Mouse (Mus musculus) forebrain, embryonic 12.5 days (tissue): ENCODE data around the gene Card14. TPM values are rescaled to one million over a fixed set of nuclear protein-coding genes. Genes with fewer than 3 reads are reported as not detected.
A peak's percentile ranks its signal among the peaks of the same experiment; 100 is the strongest.
"Not testable (repeated sequence)": the region's sequence is repeated elsewhere in the genome, so short reads cannot be mapped to it uniquely, and the experiment has no call there.

Experiments
- ATAC-seq: fragments of 200-750 bp; cut with Nextera tagmentation; 2 replicates; pipeline ENCODE4 v1.8.0; 2017; ENCODE audit warnings: moderate TSS enrichment; ENCODE audit not compliant: low FRiP score
- H3K27ac ChIP-seq: fragments of 300-500 bp; sonication (generic); 2 replicates; pipeline ENCODE4 v1.5.1; 2016; ENCODE audit warnings: mild to moderate bottlenecking
- H3K27me3 ChIP-seq: fragments of 300-500 bp; sonication (generic); 2 replicates; pipeline ENCODE4 v1.6.1; 2016; ENCODE audit warnings: mild to moderate bottlenecking
- H3K36me3 ChIP-seq: fragments of 300-500 bp; sonication (generic); replicated peaks from 2 replicates; pipeline ENCODE4 v1.6.1; 2016; ENCODE audit warnings: mild to moderate bottlenecking
- H3K4me1 ChIP-seq: fragments of 300-500 bp; sonication (generic); 2 replicates; pipeline ENCODE4 v1.6.1; 2016
- H3K4me2 ChIP-seq: fragments of 300-500 bp; sonication (generic); 2 replicates; pipeline ENCODE4 v1.6.1; 2016; ENCODE audit warnings: mild to moderate bottlenecking, moderate library complexity
- H3K4me3 ChIP-seq: fragments of 300-500 bp; sonication (generic); replicated peaks from 2 replicates; pipeline ENCODE4 v1.5.1; 2016; ENCODE audit warnings: mild to moderate bottlenecking
- H3K9ac ChIP-seq: fragments of 300-500 bp; sonication (generic); 2 replicates; pipeline ENCODE4 v1.6.1; 2016; ENCODE audit warnings: mild to moderate bottlenecking
- H3K9me3 ChIP-seq: fragments of 300-500 bp; sonication (generic); 2 replicates; pipeline ENCODE4 v1.6.1; 2016
- WGBS: fragments of 180-500 bp; shearing (Covaris S2); methylation state at CpG from one replicate; pipeline ENCODE4 v1.1.7; 2016; 5-methylcytosine and 5-hydroxymethylcytosine counted together
- polyA plus RNA-seq: library from polyadenylated mRNA; unstranded; fragments of >200 nt; fragmentation: Nextera tagmentation; extraction: Ambion mirVana; gene quantifications from 2 replicates; pipeline ENCODE4 v1.2.1, GENCODE M21; 2016

Card14 gene
- 0.06 and 0.13 TPM in 2 replicates for polyA plus RNA-seq

DNA sequence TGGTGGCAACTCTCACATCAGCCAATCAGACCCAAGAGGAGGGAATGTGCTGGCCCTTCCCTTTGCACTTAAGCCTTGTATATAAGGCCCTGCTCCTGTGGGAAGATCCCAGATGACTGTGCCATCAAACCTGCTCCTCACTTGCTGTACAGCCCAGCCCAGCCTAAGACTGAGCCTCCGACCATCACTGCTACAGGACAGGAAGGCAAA, at the start of gene Card14:
TSS of gene Card14 (plus strand) at position 111 of the 210 bp plus-strand sequence.
- Histone ChIP-seq H3K9ac (no peak within 1 kb of the TSS), H3K36me3 (no peaks in the 10 kb centered on the region), H3K27ac (no peak within 1 kb of the TSS), H3K4me2 (no peak within 1 kb of the TSS), H3K9me3 (no peaks in the 10 kb centered on the region), H3K27me3 (peaks cover 36% of the 10 kb centered on the region), H3K4me1 (peaks cover 4% of the 10 kb centered on the region), H3K4me3 (no peak within 1 kb of the TSS)
- WGBS: 59% methylated on average over 1 of the region's 1 CpGs
- ATAC-seq: no peak

DNA sequence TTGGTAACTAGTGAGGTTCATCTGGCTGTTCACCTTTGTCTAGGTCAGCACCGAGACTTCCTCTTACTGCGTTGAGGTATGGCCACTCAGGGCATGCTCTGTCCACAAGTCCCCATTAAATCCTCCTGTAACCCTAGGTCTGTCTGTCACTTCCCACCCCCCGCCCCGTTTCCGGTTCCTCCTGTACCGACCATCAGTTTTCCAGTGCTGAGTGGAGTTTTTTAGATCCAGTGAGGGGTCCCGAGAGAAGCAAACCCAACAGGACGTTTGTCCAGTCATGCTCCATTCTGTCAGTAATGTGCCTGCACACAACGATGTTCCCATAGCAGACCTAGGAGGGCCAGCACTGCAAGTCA, 49.4 kb upstream of the Card14 start:
- no peak for ATAC-seq
- Histone ChIP-seq H3K4me3 (peak overlapping the region; percentile 29), H3K27me3 (no peaks in the 10 kb centered on the region), H3K9me3 (no peaks in the 10 kb centered on the region), H3K4me1 (peaks cover 15% of the 10 kb centered on the region; the same call in 1 of the 2 replicates), H3K9ac (no peak overlapping the region; the same call in 1 of the 2 replicates), H3K27ac (0 out of 2 replicates have a peak overlapping the region, but pooled peaks have one; percentile 13), H3K4me2 (peak overlapping the region; percentile 49), H3K36me3 (peaks cover 32% of the 10 kb centered on the region)
- WGBS: 72% methylated on average over 9 of the region's 9 CpGs

DNA sequence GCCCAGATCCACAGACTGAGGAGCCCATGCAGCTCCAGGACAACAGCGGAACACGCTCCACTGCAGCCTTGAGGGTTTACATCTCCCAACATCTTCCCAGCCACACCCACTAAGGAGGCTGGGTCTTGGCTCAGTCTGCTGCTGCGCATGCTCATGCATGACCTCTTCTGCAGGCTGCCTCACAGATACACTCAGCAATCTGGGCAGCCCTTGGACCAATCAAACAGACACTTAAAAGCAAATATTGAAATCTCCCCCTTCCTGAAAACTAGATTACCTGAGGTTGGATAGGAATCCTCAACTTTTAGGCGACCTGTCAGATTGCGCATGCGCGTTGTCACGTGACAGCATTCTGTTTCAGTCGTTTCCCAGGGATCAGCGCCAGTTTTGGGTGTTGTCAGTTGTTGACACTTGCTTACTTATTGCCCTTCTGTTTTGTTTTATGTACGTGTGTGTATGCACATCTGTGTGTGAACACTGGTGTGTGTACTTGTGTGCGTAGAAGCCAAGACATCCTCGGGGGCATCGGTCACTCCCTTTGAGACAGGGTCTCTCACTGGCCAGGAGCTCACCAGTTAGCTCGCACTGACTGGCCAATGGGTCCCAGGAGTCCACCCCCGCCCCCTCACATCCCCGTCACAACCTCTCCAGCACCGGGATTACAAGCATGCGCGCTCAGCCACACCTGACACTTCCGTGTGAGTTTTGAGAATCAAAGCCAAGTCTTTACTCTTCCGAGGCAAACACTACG, 48.8 kb upstream of the Card14 start:
- Histone ChIP-seq H3K9ac (no peak overlapping the region; the same call in 1 of the 2 replicates), H3K4me2 (peak overlapping the region; percentile 49), H3K9me3 (no peaks in the 10 kb centered on the region), H3K27ac (0 out of 2 replicates have a peak overlapping the region, but pooled peaks have one; percentile 13), H3K27me3 (no peaks in the 10 kb centered on the region), H3K36me3 (peaks cover 32% of the 10 kb centered on the region), H3K4me1 (peaks cover 11% of the 10 kb centered on the region; the same call in 1 of the 2 replicates), H3K4me3 (peak overlapping the region; percentile 29)
- WGBS: 73% methylated on average over 23 of the region's 23 CpGs
- ATAC-seq: peak; percentile 49; the same call in 1 of the 2 replicates

DNA sequence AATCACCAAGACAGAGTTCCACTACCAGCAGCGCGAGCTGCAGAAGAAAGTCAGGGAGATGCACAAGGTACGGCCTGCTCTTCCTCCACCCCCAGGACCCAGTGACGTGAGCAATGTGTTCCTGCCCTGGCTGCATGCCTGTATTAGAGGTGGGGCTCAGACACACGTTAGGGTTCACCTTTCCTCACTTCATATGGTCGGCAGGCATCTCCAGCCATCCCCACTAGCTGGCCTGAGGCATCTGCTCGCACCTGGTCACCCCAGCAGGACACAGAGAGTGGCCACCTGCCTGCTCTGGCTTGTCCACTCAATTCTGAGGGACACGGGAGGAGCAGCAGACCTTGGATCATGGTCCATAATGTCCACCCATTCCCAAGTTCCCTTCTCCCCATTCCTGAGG, 47.6 kb upstream of the Card14 start:
- no peak overlapping the region for H3K27ac ChIP-seq
- no peak overlapping the region for H3K4me2 ChIP-seq
- no peaks in the 10 kb centered on the region for H3K27me3 ChIP-seq
- no peak overlapping the region for H3K9ac ChIP-seq
- no peak overlapping the region for H3K4me3 ChIP-seq
- peaks cover 37% of the 10 kb centered on the region for H3K36me3 ChIP-seq
- ATAC-seq: no peak
- 92% methylated on average over 8 of the region's 8 CpGs for WGBS
- H3K9me3 ChIP-seq: no peaks in the 10 kb centered on the region
- H3K4me1 ChIP-seq: peaks cover 11% of the 10 kb centered on the region; the same call in 1 of the 2 replicates

DNA sequence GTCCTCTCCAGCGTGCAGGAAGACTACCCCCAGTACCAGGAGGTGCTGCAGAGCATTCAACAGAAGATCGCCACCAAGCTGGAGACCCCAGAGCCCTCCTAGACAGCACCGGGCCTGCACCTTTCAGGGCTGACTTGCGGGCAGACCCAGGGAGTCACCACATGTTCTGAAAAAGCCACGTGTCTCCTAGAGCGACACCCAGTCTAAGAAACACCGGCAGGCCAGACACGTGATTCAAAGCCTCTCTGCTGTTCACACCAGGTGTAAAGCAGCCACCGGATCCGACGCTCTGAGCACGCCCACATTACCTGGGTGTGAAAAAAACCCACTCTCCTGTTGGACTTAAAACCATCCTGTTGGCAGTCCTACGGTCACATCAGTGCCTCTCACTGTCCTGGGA, 43.2 kb upstream of the Card14 start:
- no peaks in the 10 kb centered on the region for H3K27me3 ChIP-seq
- H3K4me1 ChIP-seq: peaks cover 16% of the 10 kb centered on the region
- 93% methylated on average over 13 of the region's 13 CpGs for WGBS
- peaks cover 37% of the 10 kb centered on the region for H3K36me3 ChIP-seq
- H3K27ac ChIP-seq: no peak overlapping the region; the same call in 1 of the 2 replicates
- H3K4me3 ChIP-seq: no peak overlapping the region
- H3K9me3 ChIP-seq: no peaks in the 10 kb centered on the region
- no peak overlapping the region for H3K9ac ChIP-seq
- no peak overlapping the region for H3K4me2 ChIP-seq
- ATAC-seq: no peak

DNA sequence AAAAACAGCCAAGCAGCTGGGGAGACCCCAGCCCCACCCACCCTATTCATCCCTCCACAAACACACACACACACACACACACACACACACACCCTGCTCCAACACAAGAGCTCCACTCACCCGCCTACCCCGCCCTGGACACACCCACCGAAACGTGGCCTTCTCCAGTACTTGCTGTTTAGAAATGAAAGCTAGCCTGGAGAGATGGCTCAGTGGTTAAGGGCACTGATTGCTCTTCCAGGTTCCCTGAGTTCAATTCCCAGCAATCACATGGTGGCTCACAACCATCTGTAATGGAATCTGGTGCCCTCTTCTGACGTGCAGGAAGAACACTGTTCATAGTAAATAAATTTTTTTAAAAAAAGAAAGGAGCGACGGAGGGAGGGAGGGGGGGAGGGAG, 41.8 kb upstream of the Card14 start:
- Histone ChIP-seq H3K4me2 (no peak overlapping the region), H3K27ac (no peak overlapping the region), H3K4me1 (peaks cover 16% of the 10 kb centered on the region), H3K36me3 (peaks cover 24% of the 10 kb centered on the region), H3K9ac (no peak overlapping the region), H3K27me3 (no peaks in the 10 kb centered on the region), H3K9me3 (no peaks in the 10 kb centered on the region), H3K4me3 (no peak overlapping the region)
- ATAC-seq: no peak
- WGBS: 66% methylated on average over 7 of the region's 7 CpGs

DNA sequence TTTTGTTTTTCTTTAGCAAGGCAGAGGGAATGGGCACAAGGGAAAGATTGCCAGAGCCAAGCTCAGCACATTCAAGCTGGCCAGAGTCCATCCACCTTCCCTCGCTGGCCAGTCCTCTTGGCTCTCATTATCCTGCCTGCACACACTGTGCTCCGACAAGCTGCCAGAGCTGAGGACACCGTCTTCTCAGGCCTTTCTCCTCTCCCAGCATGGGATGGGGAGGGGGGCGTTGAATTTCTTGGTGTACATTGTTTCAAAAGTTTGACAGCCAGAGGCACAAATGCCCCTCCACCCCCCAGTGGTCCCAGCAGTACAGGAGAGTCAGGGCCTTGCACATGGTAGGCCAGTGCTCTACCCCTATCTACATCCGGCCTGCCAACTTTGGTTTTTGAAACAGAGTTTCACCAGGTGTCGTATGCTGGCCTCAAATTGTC, 40.3 kb upstream of the Card14 start:
- whole genome bisulfite sequencing: 38% methylated on average over 6 of the region's 6 CpGs
- no peaks in the 10 kb centered on the region for H3K27me3 ChIP-seq
- 0 out of 2 replicates have a peak overlapping the region, but pooled peaks have one; percentile 4 for H3K4me3 ChIP-seq
- H3K4me2 ChIP-seq: peak overlapping the region; percentile 91
- peaks cover 16% of the 10 kb centered on the region for H3K4me1 ChIP-seq
- H3K9ac ChIP-seq: peak overlapping the region; percentile 70; the same call in 1 of the 2 replicates
- no peak overlapping the region for H3K27ac ChIP-seq
- H3K9me3 ChIP-seq: no peaks in the 10 kb centered on the region
- H3K36me3 ChIP-seq: peaks cover 12% of the 10 kb centered on the region; the same call in 1 of the 2 replicates
- no peak for ATAC-seq

DNA sequence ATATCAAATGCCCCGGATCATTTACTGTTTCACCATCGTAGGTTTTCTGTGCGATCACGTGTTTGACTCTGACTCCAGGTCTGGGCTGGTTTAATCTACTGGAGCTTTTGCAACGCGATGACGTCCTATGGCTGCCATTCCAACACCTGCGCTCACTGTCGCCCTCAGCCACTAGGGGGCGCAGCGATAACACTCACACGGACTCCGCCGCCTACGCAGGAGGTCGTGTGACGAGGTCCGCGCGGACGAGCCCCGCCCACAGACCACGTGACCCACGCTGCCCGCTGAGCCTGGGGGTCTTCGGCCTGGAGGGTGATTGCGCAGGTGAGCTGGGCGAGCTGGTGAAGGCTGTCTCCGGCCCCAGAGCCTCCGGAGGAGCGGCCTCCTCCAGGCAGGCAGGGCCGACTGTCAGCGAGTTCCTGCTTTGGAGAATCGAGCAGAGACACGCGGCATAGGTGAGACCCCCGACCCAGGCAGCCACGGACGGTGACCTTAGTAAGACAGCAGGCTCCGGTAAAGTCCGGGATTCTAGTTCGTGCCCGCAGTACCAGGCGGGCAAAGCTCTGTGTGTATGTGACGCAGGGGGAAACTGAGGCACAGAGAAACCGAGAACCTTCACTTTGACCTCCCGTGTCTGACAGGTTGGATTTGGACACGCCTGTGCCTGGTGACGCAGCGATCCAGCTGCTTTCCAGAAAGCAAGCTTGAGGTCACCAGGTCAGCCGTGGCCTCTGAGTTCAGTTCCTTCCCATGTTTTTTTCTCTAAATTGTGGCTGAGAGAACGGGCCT, 39.6 kb upstream of the Card14 start, which contains the start of gene Gaa:
TSS of gene Gaa (plus strand) at position 120 of the 789 bp plus-strand sequence.
- Histone ChIP-seq H3K9ac (peak within 1 kb of the TSS; percentile 70), H3K4me1 (peaks cover 16% of the 10 kb centered on the region), H3K27ac (no peak within 1 kb of the TSS), H3K4me2 (peak within 1 kb of the TSS; percentile 91), H3K27me3 (no peaks in the 10 kb centered on the region), H3K4me3 (peak within 1 kb of the TSS; percentile 62), H3K9me3 (no peaks in the 10 kb centered on the region), H3K36me3 (peaks cover 14% of the 10 kb centered on the region)
- peak; percentile 88 for ATAC-seq
- 5% methylated on average over 52 of the region's 52 CpGs for WGBS

DNA sequence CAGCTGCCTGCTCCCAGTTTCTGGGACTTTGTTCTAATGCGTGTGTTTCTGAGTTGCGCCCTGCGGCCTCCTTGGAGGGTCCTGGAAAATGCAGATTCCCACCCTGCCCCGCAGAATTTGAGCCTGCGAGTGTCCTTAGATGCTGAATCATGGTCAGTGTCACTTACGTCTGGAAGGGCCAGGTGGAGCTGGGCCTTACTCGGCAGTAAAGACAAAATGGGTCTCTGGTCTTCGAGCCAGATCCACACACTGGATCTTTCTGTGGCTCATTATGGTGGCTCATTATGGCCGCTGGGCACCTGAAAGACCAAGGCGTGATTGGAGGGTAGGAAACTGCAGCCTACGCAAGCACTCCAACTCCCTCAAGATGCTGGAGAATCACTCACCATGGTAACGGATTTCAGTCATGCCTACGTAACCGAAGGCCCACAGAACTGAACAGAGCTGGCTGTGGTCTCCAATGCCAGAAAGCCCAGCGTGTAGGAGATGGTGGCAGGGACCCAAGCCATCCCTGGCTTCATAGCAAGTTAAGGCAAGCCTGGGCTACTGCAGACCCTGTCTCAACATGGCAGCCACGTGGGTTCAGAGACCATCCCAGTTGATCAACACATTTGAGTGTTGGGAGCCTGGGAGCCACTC, 38.9 kb upstream of the Card14 start:
- WGBS: 78% methylated on average over 16 of the region's 16 CpGs
- Histone ChIP-seq H3K4me2 (peak overlapping the region; percentile 91), H3K4me1 (peaks cover 16% of the 10 kb centered on the region), H3K27me3 (no peaks in the 10 kb centered on the region), H3K36me3 (peaks cover 17% of the 10 kb centered on the region), H3K4me3 (peak overlapping the region; percentile 62), H3K27ac (no peak overlapping the region), H3K9me3 (no peaks in the 10 kb centered on the region), H3K9ac (peak overlapping the region; percentile 70; the same call in 1 of the 2 replicates)
- ATAC-seq: no peak

DNA sequence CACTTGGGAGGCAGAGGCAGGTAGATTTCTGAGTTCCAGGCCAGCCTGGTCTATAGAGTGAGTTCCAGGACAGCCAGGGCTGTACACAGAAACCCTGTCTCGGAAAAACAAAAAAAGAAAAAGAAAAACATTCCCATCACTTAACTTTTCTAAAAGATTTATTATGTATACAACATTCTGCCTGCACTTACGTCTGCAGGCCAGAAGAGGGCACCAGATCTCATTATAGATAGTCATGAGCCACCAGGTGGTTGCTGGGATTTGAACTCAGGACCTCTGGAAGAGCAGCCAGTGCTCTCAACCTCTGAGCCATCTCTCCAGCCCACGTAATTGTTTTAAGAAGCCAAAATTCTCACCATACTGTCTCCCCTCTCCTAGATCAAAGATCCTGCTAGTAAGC, 35.1 kb upstream of the Card14 start:
- not testable (repeated sequence) for ATAC-seq, H3K9ac ChIP-seq, H3K9me3 ChIP-seq, H3K4me2 ChIP-seq, H3K27me3 ChIP-seq, H3K4me3 ChIP-seq, H3K27ac ChIP-seq
- Histone ChIP-seq H3K36me3 (peaks cover 32% of the 10 kb centered on the region), H3K4me1 (peaks cover 14% of the 10 kb centered on the region)
- WGBS: 69% methylated on average over 3 of the region's 3 CpGs

DNA sequence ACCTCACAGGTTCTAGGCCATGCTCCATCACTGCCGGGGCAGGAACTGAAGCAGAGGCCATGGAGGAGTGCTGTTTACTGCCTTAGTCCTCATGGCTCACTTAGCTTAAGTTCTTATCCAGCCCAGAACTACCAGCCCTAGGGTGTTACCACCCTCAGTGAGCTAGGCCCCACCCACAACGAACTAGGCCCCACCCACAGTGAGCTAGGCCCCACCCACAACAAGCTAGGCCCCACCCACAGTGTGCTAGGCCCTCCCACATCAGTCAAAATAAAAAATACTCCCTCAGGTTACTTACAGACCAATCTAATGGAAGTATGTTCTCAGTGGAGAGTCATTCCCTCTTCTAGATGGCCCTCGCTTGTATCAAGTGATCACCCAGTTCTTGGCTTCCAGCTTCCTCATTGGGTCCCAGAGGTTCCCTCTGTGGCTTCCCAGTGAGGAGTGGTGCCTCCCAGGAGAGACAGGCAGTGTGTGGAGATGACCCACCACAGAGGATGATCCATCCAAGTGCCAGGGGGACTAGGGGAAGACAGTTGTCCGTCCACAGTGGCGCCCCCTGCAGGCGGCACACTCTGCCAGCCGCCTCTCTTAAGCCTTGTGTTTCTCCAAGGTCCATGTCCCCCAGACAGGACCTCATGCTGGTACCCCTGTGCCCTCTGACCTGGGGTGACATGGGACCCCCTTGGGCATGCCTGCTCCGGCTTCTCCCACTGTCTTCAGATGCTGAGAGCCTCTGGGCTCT, 34.2 kb upstream of the Card14 start:
- peaks cover 32% of the 10 kb centered on the region for H3K36me3 ChIP-seq
- H3K4me2 ChIP-seq: no peak overlapping the region
- H3K4me1 ChIP-seq: peaks cover 8% of the 10 kb centered on the region
- no peak overlapping the region for H3K4me3 ChIP-seq
- H3K27me3 ChIP-seq: no peaks in the 10 kb centered on the region
- no peak for ATAC-seq
- WGBS: 85% methylated on average over 8 of the region's 8 CpGs
- H3K9ac ChIP-seq: no peak overlapping the region
- H3K9me3 ChIP-seq: no peaks in the 10 kb centered on the region
- no peak overlapping the region for H3K27ac ChIP-seq
